Mouse (Mus musculus): ENCODE data around the gene Pde5a.

Pde5a gene

GRCm38 (mm10) chr3:122763768-122764167, 35.0 kb downstream of the Pde5a start:
- no peak for DNase-seq (ENCODE audit: low read depth, low spot score)

GRCm38 (mm10) chr3:122766930-122767329, 38.2 kb downstream of the Pde5a start:
- peak; percentile 58 for DNase-seq (ENCODE audit: low read depth, low spot score)

- DNase-seq (ENCODE audit: low read depth, low spot score), result peak; percentile 14
Measured at GRCm38 (mm10) chr3:122767841-122768240, 39.1 kb downstream of the Pde5a start.

GRCm38 (mm10) chr3:122781417-122781816, 52.7 kb downstream of the Pde5a start:
- no peak for DNase-seq (ENCODE audit: low read depth, low spot score)

GRCm38 (mm10) chr3:122784245-122784644, 55.5 kb downstream of the Pde5a start:
- DNase-seq (ENCODE audit: low read depth, low spot score), result no peak

- peak; percentile 80 for DNase-seq (ENCODE audit: low read depth, low spot score)
Measured at GRCm38 (mm10) chr3:122788314-122788713, 59.6 kb downstream of the Pde5a start.

- DNase-seq (ENCODE audit: low read depth, low spot score), result no peak
Measured at GRCm38 (mm10) chr3:122789544-122789943, 60.8 kb downstream of the Pde5a start.

- no peak for DNase-seq (ENCODE audit: low read depth, low spot score)
Measured at GRCm38 (mm10) chr3:122800050-122800449, 71.3 kb downstream of the Pde5a start.

GRCm38 (mm10) chr3:122800553-122801435, 72.0 kb downstream of the Pde5a start:
- no peak for DNase-seq (ENCODE audit: low read depth, low spot score)

GRCm38 (mm10) chr3:122801436-122802221, 72.9 kb downstream of the Pde5a start:
- DNase-seq (ENCODE audit: low read depth, low spot score), result no peak

- DNase-seq (ENCODE audit: low read depth, low spot score), result peak; percentile 74
Measured at GRCm38 (mm10) chr3:122807313-122807712, 78.6 kb downstream of the Pde5a start.

- no peak for DNase-seq (ENCODE audit: low read depth, low spot score)
Measured at GRCm38 (mm10) chr3:122810090-122810863, 81.5 kb downstream of the Pde5a start.

- peak; percentile 72 for DNase-seq (ENCODE audit: low read depth, low spot score)
Measured at GRCm38 (mm10) chr3:122810986-122811385, 82.2 kb downstream of the Pde5a start.

GRCm38 (mm10) chr3:122814531-122814930, 85.8 kb downstream of the Pde5a start:
- peak; percentile 81 for DNase-seq (ENCODE audit: low read depth, low spot score)

GRCm38 (mm10) chr3:122818282-122818681, 89.5 kb downstream of the Pde5a start:
- DNase-seq (ENCODE audit: low read depth, low spot score), result no peak

GRCm38 (mm10) chr3:122820700-122821099, 92.0 kb downstream of the Pde5a start:
- DNase-seq (ENCODE audit: low read depth, low spot score), result peak; percentile 22

GRCm38 (mm10) chr3:122828270-122829058, 99.7 kb downstream of the Pde5a start:
- DNase-seq (ENCODE audit: low read depth, low spot score), result peak; percentile 59

GRCm38 (mm10) chr3:122834519-122834918, 105.8 kb downstream of the Pde5a start:
- DNase-seq (ENCODE audit: low read depth, low spot score), result peak; percentile 9

- DNase-seq (ENCODE audit: low read depth, low spot score), result peak; percentile 14
Measured at GRCm38 (mm10) chr3:122835097-122835850, 106.5 kb downstream of the Pde5a start.

- no peak for DNase-seq (ENCODE audit: low read depth, low spot score)
Measured at GRCm38 (mm10) chr3:122837639-122838038, 108.9 kb downstream of the Pde5a start.
